Mouse (Mus musculus): ENCODE measurements at regions not wholly inside any gene's neighbourhood (a gene's known extent, or its start where the extent isn't known, plus 50 kb on each side); places are given as distances from the start of the nearest gene placed in this dataset.
"Not testable (repeated sequence)": the region's sequence is repeated elsewhere in the genome, so short reads cannot be mapped to it uniquely, and the experiment has no call there.

- intact Hi-C loops (cut with DNase I): no loop called here
Observed at GRCm38 (mm10) chr11:45396009-45396408, 455.8 kb upstream of the Clint1 start.

GRCm38 (mm10) chr11:45398188-45398587 lies 453.7 kb upstream of the Clint1 start:
- DNase-seq: no peak
- intact Hi-C loops (cut with DNase I): no loop called here

More at GRCm38 (mm10) chr11:45396009-45396408, 455.8 kb upstream of the Clint1 start:
- DNase-seq: peak in 1 of 2 experiments; percentile 3

- DNase-seq: no peak
Observed at GRCm38 (mm10) chr11:45404377-45405029, 447.3 kb upstream of the Clint1 start.

GRCm38 (mm10) chr11:45424066-45424465 lies 427.8 kb upstream of the Clint1 start:
- intact Hi-C loops (cut with DNase I); DNase-seq: not testable (repeated sequence)

More at GRCm38 (mm10) chr11:45404377-45405029, 447.3 kb upstream of the Clint1 start:
- intact Hi-C loops (cut with DNase I): no loop called here

- DNase-seq: no peak
- intact Hi-C loops (cut with DNase I): no loop called here
Observed at GRCm38 (mm10) chr11:45440937-45441720, 410.7 kb upstream of the Clint1 start.

GRCm38 (mm10) chr11:45446512-45446911 lies 405.3 kb upstream of the Clint1 start:
- intact Hi-C loops (cut with DNase I): no loop called here

GRCm38 (mm10) chr11:45454234-45454633 lies 397.6 kb upstream of the Clint1 start:
- intact Hi-C loops (cut with DNase I): no loop called here

More at GRCm38 (mm10) chr11:45446512-45446911, 405.3 kb upstream of the Clint1 start:
- no peak for DNase-seq

GRCm38 (mm10) chr11:45454933-45455332 lies 396.9 kb upstream of the Clint1 start:
- intact Hi-C loops (cut with DNase I): no loop called here
- DNase-seq: peak; percentile 4 to 9

More at GRCm38 (mm10) chr11:45454234-45454633, 397.6 kb upstream of the Clint1 start:
- DNase-seq: no peak

GRCm38 (mm10) chr11:45456724-45457123 lies 395.1 kb upstream of the Clint1 start:
- intact Hi-C loops (cut with DNase I): no loop called here
- DNase-seq: no peak

GRCm38 (mm10) chr11:45457597-45457996 lies 394.3 kb upstream of the Clint1 start:
- no peak for DNase-seq
- intact Hi-C loops (cut with DNase I): no loop called here

- no peak for DNase-seq
- intact Hi-C loops (cut with DNase I): no loop called here
Observed at GRCm38 (mm10) chr11:45460000-45460792, 391.7 kb upstream of the Clint1 start.

- intact Hi-C loops (cut with DNase I): no loop called here
Observed at GRCm38 (mm10) chr11:45464501-45464900, 387.4 kb upstream of the Clint1 start.

GRCm38 (mm10) chr11:45466350-45466749 lies 385.5 kb upstream of the Clint1 start:
- intact Hi-C loops (cut with DNase I): no loop called here
- DNase-seq: no peak

More at GRCm38 (mm10) chr11:45464501-45464900, 387.4 kb upstream of the Clint1 start:
- no peak for DNase-seq

GRCm38 (mm10) chr11:45472171-45472570 lies 379.7 kb upstream of the Clint1 start:
- intact Hi-C loops (cut with DNase I): no loop called here
- no peak for DNase-seq

GRCm38 (mm10) chr11:45476917-45477316 lies 374.9 kb upstream of the Clint1 start:
- no peak for DNase-seq
- intact Hi-C loops (cut with DNase I): no loop called here

GRCm38 (mm10) chr11:45485950-45486349 lies 365.9 kb upstream of the Clint1 start:
- no peak for DNase-seq
- intact Hi-C loops (cut with DNase I): no loop called here

- intact Hi-C loops (cut with DNase I): no loop called here
- no peak for DNase-seq
Observed at GRCm38 (mm10) chr11:45491021-45491967, 360.6 kb upstream of the Clint1 start.

- no peak for DNase-seq
- intact Hi-C loops (cut with DNase I): no loop called here
Observed at GRCm38 (mm10) chr11:45495246-45495645, 356.6 kb upstream of the Clint1 start.

- intact Hi-C loops (cut with DNase I): no loop called here
- DNase-seq: peak in 1 of 2 experiments; percentile 19
Observed at GRCm38 (mm10) chr11:45508566-45508965, 343.3 kb upstream of the Clint1 start.

- DNase-seq: no peak
- intact Hi-C loops (cut with DNase I): no loop called here
Observed at GRCm38 (mm10) chr11:45509278-45509677, 342.6 kb upstream of the Clint1 start.

Measured in heart, postnatal 36 days (tissue).